Mouse (Mus musculus) lung, embryonic 14.5 days (tissue): ENCODE results near the gene Krt86. TPM values are rescaled to one million over a fixed set of nuclear protein-coding genes. Genes with fewer than 3 reads are reported as not detected.

Source experiments
- ATAC-seq: fragments of 200-750 bp; cut with Nextera tagmentation; 2 replicates; pipeline ENCODE4 v1.8.0; 2017; ENCODE audit warnings: mild to moderate bottlenecking, moderate TSS enrichment, moderate library complexity; ENCODE audit not compliant: insufficient read depth
- DNase-seq: peaks from one replicate; pipeline ENCODE4 v3.0.0-alpha.2; 2015
- H3K27ac ChIP-seq: fragments of 300-500 bp; sonication (generic); 2 replicates; pipeline ENCODE4 v1.5.1; 2014; ENCODE audit warnings: low read depth, mild to moderate bottlenecking, moderate library complexity
- H3K27me3 ChIP-seq: fragments of 300-500 bp; sonication (generic); 2 replicates; pipeline ENCODE4 v1.6.1; 2014; ENCODE audit warnings: low read length, control low read depth; ENCODE audit not compliant: insufficient read depth
- H3K36me3 ChIP-seq: fragments of 300-500 bp; sonication (generic); 2 replicates; pipeline ENCODE4 v1.6.1; 2014; ENCODE audit warnings: control low read depth; ENCODE audit not compliant: insufficient read depth
- H3K4me1 ChIP-seq: fragments of 300-500 bp; sonication (generic); 2 replicates; pipeline ENCODE4 v1.6.1; 2014; ENCODE audit warnings: antibody characterized with exemption, control low read depth; ENCODE audit not compliant: insufficient read depth
- H3K4me2 ChIP-seq: fragments of 300-500 bp; sonication (generic); 2 replicates; pipeline ENCODE4 v1.6.1; 2014; ENCODE audit warnings: mild to moderate bottlenecking
- H3K4me3 ChIP-seq: fragments of 300-500 bp; sonication (generic); 2 replicates; pipeline ENCODE4 v1.5.1; 2014; ENCODE audit warnings: low read depth, low read length
- H3K9ac ChIP-seq: fragments of 300-500 bp; sonication (generic); 2 replicates; pipeline ENCODE4 v1.6.1; 2014
- H3K9me3 ChIP-seq: fragments of 300-500 bp; sonication (generic); 2 replicates; pipeline ENCODE4 v1.6.1; 2016; ENCODE audit warnings: low read depth, low read length, control low read depth
- CTCF ChIP-seq: IDR thresholded peaks from 2 replicates; pipeline ENCODE4 v1.5.1; 2016; ENCODE audit warnings: antibody characterized with exemption, low read depth
- WGBS: fragments of 180-500 bp; shearing (Covaris S2); extraction: QIAGEN DNeasy Blood & Tissue Kit; methylation state at CpG from one replicate; pipeline ENCODE4 v1.1.7; 2014; 5-methylcytosine and 5-hydroxymethylcytosine counted together
- polyA plus RNA-seq: library from polyadenylated mRNA; unstranded; fragments of >200 nt; fragmentation: Nextera tagmentation; extraction: Ambion mirVana; gene quantifications from 2 replicates; pipeline ENCODE4 v1.2.1, GENCODE M21; 2014

Gene Krt86
- polyA plus RNA-seq, 1 experiment from 2014 or later, result not detected

DNA sequence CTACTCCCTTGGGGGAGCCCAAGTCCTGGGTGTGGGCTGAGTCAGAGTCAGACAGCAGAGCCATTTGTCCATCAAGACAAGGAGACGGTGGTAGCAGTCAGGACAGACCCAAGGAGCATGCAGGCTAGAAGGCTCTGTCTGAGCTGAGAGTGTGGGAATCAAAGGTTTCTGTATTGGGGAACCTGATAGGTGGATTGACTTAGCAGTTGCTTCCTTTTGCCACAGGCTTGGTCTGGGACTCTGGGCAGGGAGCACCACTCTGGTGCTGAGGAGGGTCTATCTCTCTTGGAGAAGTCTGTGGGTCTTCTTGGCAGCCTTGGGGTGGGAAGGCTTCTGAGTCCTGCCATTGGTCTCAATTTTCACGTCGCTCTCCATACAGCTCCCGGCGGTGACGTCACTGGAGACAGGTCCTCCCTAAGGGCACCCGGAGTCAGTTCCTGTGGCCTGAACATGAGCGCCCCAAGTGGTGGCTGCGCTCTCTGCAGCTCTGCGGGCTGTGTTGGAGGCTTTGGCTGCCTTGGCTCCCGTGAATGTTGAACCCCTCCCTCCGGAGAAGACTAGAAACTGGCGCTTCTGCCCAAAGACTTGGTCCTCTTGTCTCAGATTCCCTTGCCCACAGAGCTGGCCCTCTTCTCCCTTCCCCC lies 20.1 kb upstream of the Krt86 start:
- Histone ChIP-seq H3K4me2 (no peak overlapping the region), H3K27ac (no peak overlapping the region), H3K4me1 (no peaks in the 10 kb centered on the region), H3K27me3 (no peaks in the 10 kb centered on the region), H3K4me3 (no peak overlapping the region), H3K36me3 (no peaks in the 10 kb centered on the region), H3K9ac (no peak overlapping the region), H3K9me3 (peaks cover 6% of the 10 kb centered on the region; the same call in 1 of the 2 replicates)
- TF ChIP-seq CTCF, result peak; percentile 84
- DNase-seq, result peak; percentile 83
- no peak; the same call in 1 of the 2 replicates for ATAC-seq
- WGBS, result 5% methylated on average over 13 of the region's 13 CpGs

DNA sequence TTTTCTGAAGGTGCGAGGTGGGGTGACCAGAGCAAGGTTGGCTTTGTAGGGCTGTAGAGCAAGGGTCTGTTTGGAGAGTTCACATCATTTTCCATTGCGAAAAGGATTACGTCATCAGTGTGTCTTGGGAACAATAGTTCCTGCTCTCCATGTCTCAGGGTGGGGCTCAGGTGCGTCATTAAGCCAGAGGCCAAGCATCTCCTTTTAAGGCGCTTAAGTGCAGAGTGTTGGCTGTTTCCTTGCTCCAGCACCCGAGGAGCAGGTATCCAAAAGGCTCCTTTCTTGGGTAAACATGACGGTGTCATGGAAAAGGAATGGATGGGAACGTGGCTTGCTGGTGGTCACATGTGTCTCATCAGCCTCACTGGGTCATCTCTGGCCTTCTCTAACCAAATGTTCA lies 18.5 kb upstream of the Krt86 start:
- no peak overlapping the region for H3K4me2 ChIP-seq
- DNase-seq (no peak), ATAC-seq (no peak)
- H3K27me3 ChIP-seq, result no peaks in the 10 kb centered on the region
- H3K4me3 ChIP-seq, result no peak overlapping the region
- H3K9me3 ChIP-seq, result peaks cover 6% of the 10 kb centered on the region; the same call in 1 of the 2 replicates
- H3K4me1 ChIP-seq, result no peaks in the 10 kb centered on the region
- no peak overlapping the region for H3K27ac ChIP-seq
- 69% methylated on average over 8 of the region's 8 CpGs for WGBS
- no peak overlapping the region for H3K9ac ChIP-seq
- H3K36me3 ChIP-seq, result no peaks in the 10 kb centered on the region
- TF ChIP-seq CTCF, result no peak

DNA sequence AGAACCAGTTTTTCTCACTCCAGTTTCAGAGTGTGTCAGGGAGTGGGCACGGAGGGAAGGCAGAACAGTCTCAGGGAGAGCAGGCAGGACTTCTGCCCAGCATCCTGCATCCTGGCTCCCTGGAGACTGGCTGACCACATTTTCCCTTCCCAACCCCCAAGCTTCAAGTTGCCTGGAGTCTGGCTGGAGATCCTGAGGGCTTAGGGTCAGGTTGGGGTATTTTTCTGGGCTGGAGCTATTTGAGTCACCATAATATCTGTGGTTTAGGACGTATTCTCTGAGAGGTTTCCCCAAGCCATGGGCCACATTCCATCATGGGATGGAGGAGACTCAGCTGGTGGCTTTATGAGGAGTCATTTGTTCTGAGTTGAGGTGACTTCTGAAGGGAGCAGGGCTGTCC lies 18.0 kb upstream of the Krt86 start:
- Histone ChIP-seq H3K4me1 (no peaks in the 10 kb centered on the region), H3K4me2 (no peak overlapping the region), H3K27ac (no peak overlapping the region), H3K36me3 (no peaks in the 10 kb centered on the region), H3K9ac (no peak overlapping the region), H3K4me3 (no peak overlapping the region), H3K9me3 (peaks cover 6% of the 10 kb centered on the region; the same call in 1 of the 2 replicates), H3K27me3 (no peaks in the 10 kb centered on the region)
- no peak for DNase-seq
- ATAC-seq, result no peak
- TF ChIP-seq CTCF, result no peak
- 53% methylated on average over 2 of the region's 2 CpGs for WGBS

DNA sequence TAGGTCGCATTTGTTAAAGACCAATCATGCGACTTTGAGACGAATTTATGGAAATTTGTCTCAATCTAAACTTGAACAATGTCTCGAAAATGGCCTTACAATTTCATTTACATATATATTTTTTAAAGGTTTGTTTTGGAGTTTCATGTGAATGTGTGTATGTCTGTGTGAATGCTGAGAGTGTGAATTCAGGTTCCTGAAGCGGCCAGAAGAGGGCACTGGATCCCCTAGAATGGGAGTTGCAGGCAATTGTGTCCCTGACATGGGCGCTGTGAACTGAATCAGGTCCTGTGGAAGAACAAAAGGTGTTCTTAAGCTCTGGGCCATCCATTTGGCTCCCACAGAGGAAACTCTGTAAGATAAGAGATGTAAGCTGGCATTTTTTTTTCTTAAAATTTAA lies 17.4 kb upstream of the Krt86 start:
- no peaks in the 10 kb centered on the region for H3K27me3 ChIP-seq
- no peaks in the 10 kb centered on the region for H3K36me3 ChIP-seq
- no peak overlapping the region for H3K27ac ChIP-seq
- no peaks in the 10 kb centered on the region for H3K4me1 ChIP-seq
- no peak overlapping the region for H3K9ac ChIP-seq
- H3K4me3 ChIP-seq, result no peak overlapping the region
- no peak overlapping the region for H3K4me2 ChIP-seq
- no peak for TF ChIP-seq CTCF
- peaks cover 6% of the 10 kb centered on the region; the same call in 1 of the 2 replicates for H3K9me3 ChIP-seq
- no peak for ATAC-seq
- WGBS, result 88% methylated on average over 6 of the region's 6 CpGs
- no peak for DNase-seq

DNA sequence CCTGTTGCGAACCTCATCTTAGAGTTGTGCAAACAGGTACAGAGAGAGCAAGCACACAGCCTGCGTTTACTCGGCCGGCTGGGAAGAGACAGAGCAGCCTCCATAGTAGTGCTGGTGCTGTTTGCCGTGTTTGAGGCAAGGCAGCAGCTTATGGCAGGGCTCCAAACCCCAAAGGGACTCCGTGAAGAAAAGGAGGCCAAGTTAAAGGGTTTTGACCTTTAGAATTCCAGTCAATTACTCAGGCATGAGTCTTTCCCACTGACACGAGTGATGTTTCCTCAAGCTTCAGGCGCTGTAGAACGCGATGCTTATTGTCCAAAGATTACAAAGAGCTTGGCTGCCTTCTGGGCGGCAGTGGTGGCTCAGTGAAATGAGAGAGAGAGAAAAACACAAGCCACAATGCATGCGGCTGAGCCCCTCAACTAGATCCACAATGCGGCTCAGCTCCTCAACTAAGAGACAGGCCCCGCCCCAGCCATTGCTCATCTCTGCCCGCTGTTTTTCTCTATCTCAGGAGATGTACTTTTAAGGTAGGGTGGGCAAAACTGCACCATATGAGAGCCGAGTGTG lies 14.8 kb upstream of the Krt86 start:
- H3K27me3 ChIP-seq, result no peaks in the 10 kb centered on the region
- no peak overlapping the region for H3K9ac ChIP-seq
- no peak overlapping the region for H3K4me3 ChIP-seq
- ATAC-seq, result no peak
- H3K4me1 ChIP-seq, result no peaks in the 10 kb centered on the region
- H3K9me3 ChIP-seq, result peaks cover 6% of the 10 kb centered on the region; the same call in 1 of the 2 replicates
- peak; percentile 17 for DNase-seq
- no peak overlapping the region for H3K4me2 ChIP-seq
- H3K36me3 ChIP-seq, result no peaks in the 10 kb centered on the region
- no peak overlapping the region for H3K27ac ChIP-seq
- TF ChIP-seq CTCF, result no peak
- WGBS, result 49% methylated on average over 16 of the region's 16 CpGs

DNA sequence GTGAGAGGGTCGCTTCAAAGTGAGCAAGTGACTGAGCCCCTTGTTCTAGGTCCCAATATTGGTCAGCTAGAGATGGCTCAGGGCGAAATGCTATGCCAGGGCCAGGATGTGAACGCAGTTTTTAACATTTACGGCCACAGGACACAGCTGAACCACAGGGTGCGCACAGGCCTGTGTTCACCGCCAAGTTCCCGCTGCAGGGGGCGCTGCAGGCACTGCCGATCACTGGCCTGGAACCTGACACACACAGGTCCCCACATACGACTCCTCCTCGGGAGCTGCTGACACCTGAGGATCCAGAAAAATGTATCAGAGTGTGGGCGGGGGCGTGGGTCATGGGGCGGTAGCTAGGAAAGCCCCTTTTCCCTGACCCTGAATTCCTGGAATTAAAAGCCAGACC lies 14.0 kb upstream of the Krt86 start:
- 75% methylated on average over 14 of the region's 14 CpGs for WGBS
- peak; percentile 36 for TF ChIP-seq CTCF
- no peak overlapping the region for H3K9ac ChIP-seq
- H3K4me3 ChIP-seq, result no peak overlapping the region
- no peaks in the 10 kb centered on the region for H3K36me3 ChIP-seq
- no peak overlapping the region for H3K27ac ChIP-seq
- ATAC-seq (no peak), DNase-seq (no peak)
- H3K27me3 ChIP-seq, result no peaks in the 10 kb centered on the region
- no peaks in the 10 kb centered on the region for H3K4me1 ChIP-seq
- H3K9me3 ChIP-seq, result peaks cover 6% of the 10 kb centered on the region; the same call in 1 of the 2 replicates
- H3K4me2 ChIP-seq, result no peak overlapping the region

DNA sequence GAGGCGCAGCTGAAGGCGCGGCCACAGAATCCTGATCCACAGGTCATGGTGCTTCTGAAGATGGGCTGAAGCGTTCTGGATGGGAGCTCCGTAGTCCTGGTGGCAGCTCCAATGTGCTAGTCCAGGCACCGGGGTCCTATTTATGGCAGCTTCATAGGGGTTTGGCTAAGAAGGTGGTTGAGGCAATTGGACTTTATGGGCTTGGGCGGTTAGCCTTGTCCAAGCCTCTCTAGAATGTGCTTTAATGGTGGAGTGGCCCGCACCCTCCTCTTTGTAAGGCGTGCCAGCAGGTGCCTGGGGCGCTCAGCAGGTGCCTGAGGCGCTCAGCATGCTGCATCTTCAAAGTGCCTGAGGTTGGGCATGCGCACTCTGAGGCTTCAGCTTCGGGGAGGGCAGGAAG lies 9.6 kb upstream of the Krt86 start, which contains the start of gene Krt81:
Krt81 (minus strand) TSS at position 101 of the 400 bp plus-strand sequence.
- TF ChIP-seq CTCF, result no peak
- no peak for DNase-seq
- 75% methylated on average over 13 of the region's 13 CpGs for WGBS
- Histone ChIP-seq H3K4me2 (no peak within 1 kb of the TSS), H3K9ac (no peak within 1 kb of the TSS), H3K36me3 (no peaks in the 10 kb centered on the region), H3K27ac (no peak within 1 kb of the TSS), H3K27me3 (no peaks in the 10 kb centered on the region), H3K4me3 (no peak within 1 kb of the TSS), H3K9me3 (no peaks in the 10 kb centered on the region), H3K4me1 (no peaks in the 10 kb centered on the region)
- no peak for ATAC-seq
